Mouse (Mus musculus) spleen, adult 2 months (tissue): ENCODE measurements around the gene Dock9. TPM values are rescaled to one million over a fixed set of nuclear protein-coding genes. Genes with fewer than 3 reads are reported as not detected.

Experiments used
- DNase-seq, 2 experiments: peaks; one replicate each; pipeline versions ENCODE4 v3.0.0 to v3.0.0-alpha.2; 2012 to 2021; ENCODE audit warnings: low spot score in 2 of 2, low read depth in 1 of 2
- H3K27ac ChIP-seq: fragments of 200-500 bp; 2 replicates; pipeline ENCODE4 v1.5.1; 2012; ENCODE audit warnings: low read length, inconsistent platforms; ENCODE audit not compliant: insufficient read depth
- H3K27me3 ChIP-seq: fragments of 200-500 bp; 2 replicates; pipeline ENCODE4 v1.6.1; 2012; ENCODE audit warnings: mild to moderate bottlenecking, moderate library complexity, low read length, inconsistent platforms; ENCODE audit not compliant: control insufficient read depth, insufficient read depth
- H3K36me3 ChIP-seq: fragments of 200-500 bp; 2 replicates; pipeline ENCODE4 v1.6.1; 2012; ENCODE audit warnings: mild to moderate bottlenecking, low read length, inconsistent platforms; ENCODE audit not compliant: control insufficient read depth, insufficient read depth
- H3K4me1 ChIP-seq: fragments of 200-500 bp; 2 replicates; pipeline ENCODE4 v1.6.1; 2011; ENCODE audit warnings: inconsistent platforms; ENCODE audit not compliant: control insufficient read depth, insufficient read depth, insufficient read length
- H3K4me3 ChIP-seq: fragments of 200-500 bp; 2 replicates; pipeline ENCODE4 v1.5.1; 2011; ENCODE audit warnings: mild to moderate bottlenecking, inconsistent platforms; ENCODE audit not compliant: insufficient read depth, insufficient read length; ENCODE audit errors: extremely low read depth
- CTCF ChIP-seq: fragments of 200-500 bp; IDR thresholded peaks from 2 replicates; pipeline ENCODE4 v1.5.1; 2011; ENCODE audit warnings: mild to moderate bottlenecking, inconsistent platforms; ENCODE audit not compliant: insufficient read depth, insufficient read length, insufficient replicate concordance; ENCODE audit errors: extremely low read depth
- POLR2A ChIP-seq: fragments of 200-500 bp; IDR thresholded peaks from 2 replicates; pipeline ENCODE4 v1.6.1; 2011; ENCODE audit warnings: low read depth, low read length, inconsistent platforms
- WGBS: fragments of 180-500 bp; shearing (Covaris S2); methylation state at CpG from one replicate; pipeline ENCODE4 v1.1.7; 2018; 5-methylcytosine and 5-hydroxymethylcytosine counted together
- polyA plus RNA-seq: library from polyadenylated mRNA; depleted of rRNA; stranded (reverse); fragments of >200 nt; gene quantifications from 2 replicates; pipeline ENCODE4 v1.2.3, GENCODE M21; 2012

Dock9 gene
- polyA plus RNA-seq, 1 experiment = 7.8 TPM

DNA sequence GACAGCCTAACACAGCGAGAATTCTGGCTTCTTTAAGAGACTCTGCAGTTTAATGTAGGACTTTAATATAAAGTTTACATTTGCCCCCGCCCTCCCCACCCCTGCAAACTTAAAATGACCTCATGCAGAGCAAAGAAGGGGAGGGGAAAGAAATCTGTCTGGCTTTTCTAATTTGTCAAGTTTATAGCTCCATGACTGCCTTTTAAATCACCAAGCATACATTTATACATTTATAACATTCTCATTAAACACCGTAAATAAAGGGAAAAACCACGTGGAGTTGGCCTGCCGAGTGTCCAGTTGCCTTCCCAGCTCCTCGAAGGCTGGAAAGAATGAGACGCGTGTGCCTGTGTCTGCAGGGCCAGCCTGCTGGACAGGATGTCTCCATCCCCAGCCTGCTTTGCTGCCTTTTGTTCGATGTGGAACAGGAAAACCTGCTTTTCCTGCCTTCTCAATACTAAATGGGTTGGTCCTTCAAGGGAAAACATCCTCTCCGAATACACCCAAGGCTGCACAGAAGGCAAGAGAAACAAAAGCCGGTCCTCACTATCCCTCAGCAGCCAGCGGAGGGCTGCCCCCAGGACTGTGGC, 16.6 kb downstream of the Dock9 start:
- Histone ChIP-seq H3K27me3 (no peaks in the 10 kb centered on the region), H3K4me3 (no peak overlapping the region), H3K27ac (no peak overlapping the region), H3K36me3 (no peaks in the 10 kb centered on the region), H3K4me1 (no peaks in the 10 kb centered on the region)
- no peak for TF ChIP-seq POLR2A
- no peak for TF ChIP-seq CTCF
- WGBS = 80% methylated on average over 12 of the region's 12 CpGs
- no peak for DNase-seq

DNA sequence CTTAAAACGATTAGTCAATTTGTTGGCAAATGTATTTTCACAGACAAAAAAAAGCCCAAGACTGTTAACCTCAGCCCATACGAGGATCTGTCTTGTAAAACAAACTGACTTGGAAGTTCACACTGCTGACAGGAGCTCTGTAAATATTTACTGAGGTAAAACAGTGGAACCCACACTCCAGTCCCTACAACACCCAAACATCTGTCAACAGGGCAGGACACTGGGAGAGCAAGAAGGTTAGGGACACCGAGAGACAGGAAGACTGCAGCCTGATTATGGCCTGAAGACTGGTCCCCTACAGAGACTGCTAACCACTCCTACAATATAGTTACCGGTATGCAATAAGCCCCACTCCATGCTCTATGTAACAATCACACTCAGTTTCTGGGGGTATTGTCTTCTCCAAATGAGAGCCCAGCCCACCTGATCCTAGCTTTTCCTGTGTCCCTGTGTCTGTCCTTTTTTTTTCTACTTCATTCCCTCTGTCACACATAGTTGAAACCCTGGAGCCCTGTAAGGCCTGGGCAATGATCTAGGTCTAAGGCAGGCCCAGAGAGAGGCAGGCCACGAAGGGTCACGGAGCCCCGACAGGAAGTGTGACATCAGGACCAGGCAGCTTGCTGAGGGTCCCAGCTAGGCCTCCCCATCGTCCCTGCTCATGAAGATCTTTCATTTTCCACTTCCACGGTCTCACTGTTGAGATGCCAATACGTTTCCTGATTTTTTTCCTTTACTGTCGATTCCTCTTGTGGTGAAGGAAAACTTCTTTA, 17.3 kb downstream of the Dock9 start:
- Histone ChIP-seq H3K4me3 (no peak overlapping the region), H3K27me3 (no peaks in the 10 kb centered on the region), H3K27ac (no peak overlapping the region; the same call in 1 of the 2 replicates), H3K4me1 (no peaks in the 10 kb centered on the region), H3K36me3 (no peaks in the 10 kb centered on the region)
- DNase-seq = no peak
- TF ChIP-seq CTCF (no peak), POLR2A (no peak)
- 72% methylated on average over 11 of the region's 11 CpGs for WGBS

DNA sequence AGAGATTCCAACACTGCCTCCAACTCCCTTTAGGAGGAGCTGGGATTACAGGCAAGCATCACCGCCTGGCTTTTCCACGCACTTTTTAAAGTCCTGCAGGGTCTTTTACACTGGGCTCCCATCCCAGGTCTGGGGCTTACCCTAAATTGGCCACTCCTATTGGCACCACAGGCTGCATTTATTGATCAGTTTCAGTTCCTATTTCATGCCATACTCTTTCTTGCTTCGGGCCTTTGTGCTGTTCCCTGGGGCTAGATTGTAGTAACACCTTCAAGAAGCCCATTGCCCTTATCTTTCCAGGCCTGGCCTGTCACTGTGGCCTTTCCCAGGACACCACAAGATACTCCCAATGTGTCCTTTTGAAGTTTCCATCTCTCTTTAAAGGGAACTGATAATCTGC, 18.0 kb downstream of the Dock9 start:
- DNase-seq = no peak
- WGBS = 84% methylated on average over 3 of the region's 3 CpGs
- H3K4me3 ChIP-seq = no peak overlapping the region
- no peak overlapping the region for H3K27ac ChIP-seq
- no peaks in the 10 kb centered on the region for H3K27me3 ChIP-seq
- TF ChIP-seq POLR2A = no peak
- no peak for TF ChIP-seq CTCF
- H3K4me1 ChIP-seq = no peaks in the 10 kb centered on the region
- H3K36me3 ChIP-seq = no peaks in the 10 kb centered on the region

DNA sequence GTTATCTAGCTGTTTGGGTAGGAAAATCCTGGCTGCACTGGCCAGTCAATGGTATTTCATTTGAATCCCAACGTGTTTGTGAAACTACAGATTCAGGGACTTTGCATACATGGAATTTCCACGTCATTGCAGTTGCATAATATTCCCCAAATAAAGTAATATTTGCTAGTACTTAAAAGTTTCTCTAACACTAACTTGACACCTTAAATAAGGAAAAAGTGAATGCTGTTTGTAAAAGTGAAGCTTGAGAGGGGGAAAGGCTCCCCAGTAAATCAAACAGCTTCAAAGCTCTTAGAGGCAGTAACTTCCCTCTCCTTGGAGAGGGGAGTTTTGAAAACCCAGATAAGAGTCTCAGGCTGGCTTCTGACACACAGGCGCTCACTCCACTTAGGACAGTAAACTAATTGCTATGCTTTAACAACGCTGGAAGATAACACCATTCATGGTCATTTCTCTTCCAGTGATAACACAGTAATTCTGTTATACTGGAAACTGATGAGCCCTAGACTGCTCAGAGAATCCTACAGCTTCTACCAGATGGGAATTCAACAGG, 20.3 kb downstream of the Dock9 start:
- H3K27ac ChIP-seq = no peak overlapping the region
- no peaks in the 10 kb centered on the region for H3K36me3 ChIP-seq
- 76% methylated on average over 4 of the region's 4 CpGs for WGBS
- TF ChIP-seq POLR2A (no peak), CTCF (no peak)
- no peak overlapping the region for H3K4me3 ChIP-seq
- no peaks in the 10 kb centered on the region for H3K4me1 ChIP-seq
- no peak for DNase-seq
- H3K27me3 ChIP-seq = no peaks in the 10 kb centered on the region

DNA sequence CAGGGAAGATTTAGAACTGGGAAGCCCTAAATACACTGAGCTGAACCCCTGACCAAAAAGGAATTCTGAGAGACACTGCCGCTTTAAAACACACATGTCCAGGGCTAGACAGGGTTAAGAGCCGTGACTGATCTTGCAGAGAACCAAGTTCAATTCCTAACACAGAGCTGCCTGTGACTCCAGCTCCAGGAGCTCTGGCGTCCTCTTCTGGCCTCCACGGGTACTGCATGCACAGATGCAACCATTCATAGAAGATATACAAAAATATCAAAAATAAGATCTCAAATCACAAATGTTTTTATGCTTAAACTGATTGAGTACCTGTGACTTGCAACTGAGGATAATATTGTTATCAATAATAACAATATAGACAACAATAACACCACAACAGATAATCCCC, 20.9 kb downstream of the Dock9 start:
- Histone ChIP-seq H3K27ac (no peak overlapping the region), H3K27me3 (no peaks in the 10 kb centered on the region), H3K4me1 (no peaks in the 10 kb centered on the region), H3K36me3 (no peaks in the 10 kb centered on the region), H3K4me3 (no peak overlapping the region)
- 91% methylated on average over 4 of the region's 4 CpGs for WGBS
- DNase-seq = no peak
- TF ChIP-seq CTCF (no peak), POLR2A (no peak)

DNA sequence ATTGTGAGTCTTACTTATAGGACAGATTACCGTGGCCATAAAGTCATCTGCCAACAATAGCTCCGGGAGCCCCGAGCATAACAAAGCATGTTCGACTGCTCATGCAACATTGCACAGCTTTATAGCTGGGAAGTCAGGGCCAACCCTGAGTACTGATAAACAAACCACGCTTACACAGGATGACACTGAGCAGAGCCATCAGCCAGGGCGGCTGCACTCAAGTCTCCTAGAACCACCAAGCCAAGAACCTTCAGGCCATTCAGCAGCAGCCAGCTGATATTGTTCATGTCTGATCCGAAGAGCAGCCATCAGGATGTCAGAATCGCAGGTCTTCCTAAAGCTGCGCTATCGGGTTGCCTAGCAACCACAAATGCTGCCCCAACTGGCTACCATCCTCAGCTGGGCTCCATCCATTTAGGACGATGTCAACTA, 35.6 kb downstream of the Dock9 start:
- DNase-seq = no peak
- WGBS = 84% methylated on average over 11 of the region's 11 CpGs

DNA sequence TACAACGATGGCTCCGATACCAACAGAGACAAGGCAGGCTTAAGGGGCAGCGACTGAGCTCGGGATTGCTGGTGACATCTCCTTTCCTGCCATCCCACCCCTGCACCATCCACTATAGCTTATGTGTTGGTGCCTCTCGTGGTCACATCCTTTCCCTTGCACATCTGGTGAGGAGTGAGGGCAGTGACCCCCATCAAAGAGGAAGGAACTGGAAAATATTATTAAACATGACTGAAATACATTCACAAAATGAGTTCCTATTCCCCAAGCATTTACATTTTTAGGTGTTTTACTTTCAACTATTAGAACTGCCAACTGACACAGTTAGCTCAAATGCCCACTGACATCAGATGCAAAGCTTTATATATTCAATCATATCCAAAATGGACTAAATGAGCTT, 37.2 kb downstream of the Dock9 start:
- Histone ChIP-seq H3K4me3 (no peak overlapping the region), H3K36me3 (no peaks in the 10 kb centered on the region)
- WGBS = 72% methylated on average over 5 of the region's 5 CpGs

More for the DNA sequence above, 35.6 kb downstream of the Dock9 start:
- Histone ChIP-seq H3K4me1 (no peaks in the 10 kb centered on the region), H3K4me3 (no peak overlapping the region), H3K36me3 (no peaks in the 10 kb centered on the region), H3K27ac (no peak overlapping the region), H3K27me3 (no peaks in the 10 kb centered on the region)
- no peak for TF ChIP-seq CTCF
- no peak for TF ChIP-seq POLR2A

More for the DNA sequence above, 37.2 kb downstream of the Dock9 start:
- Histone ChIP-seq H3K4me1 (no peaks in the 10 kb centered on the region), H3K27ac (no peak overlapping the region), H3K27me3 (no peaks in the 10 kb centered on the region)
- DNase-seq = no peak
- no peak for TF ChIP-seq CTCF
